Mouse (Mus musculus) v-Abl transformed pro-B cells (cell line): ENCODE data around the gene Calhm5.

Experiments
- in situ Hi-C, 2 experiments: fragments of 400-800 bp; cut with MboI; formaldehyde crosslinking; loops; one replicate each; pipeline ENCODE4 v1.15.1; 2025; ENCODE audit not compliant: unreplicated experiment in 2 of 2

Gene Calhm5

GRCm38 (mm10) chr10:34071650-34072049, 24.7 kb downstream of the Calhm5 start:
- in situ Hi-C loops = no loop called here

GRCm38 (mm10) chr10:34070999-34071492, 25.3 kb downstream of the Calhm5 start:
- in situ Hi-C loops = no loop called here

GRCm38 (mm10) chr10:34069606-34070005, 26.7 kb downstream of the Calhm5 start:
- in situ Hi-C loops = no loop called here

- in situ Hi-C loops = no loop called here
These were observed 29.7 kb downstream of the Calhm5 start for GRCm38 (mm10) chr10:34066591-34066990.

GRCm38 (mm10) chr10:34053987-34054386, 42.3 kb downstream of the Calhm5 start:
- in situ Hi-C loops = no loop called here

GRCm38 (mm10) chr10:34044210-34044609, 52.1 kb downstream of the Calhm5 start, which contains the start of gene Calhm4:
Gene Calhm4, minus strand, starts transcription at chr10:34044310.
- in situ Hi-C loops = loop anchor here (5.0 kb wide), 1 partner anchor 283 kb away; no protein-coding TSS in a partner anchor
